Mouse (Mus musculus) hindbrain, embryonic 13.5 days (tissue): ENCODE data around the gene Sar1b. TPM values are rescaled to one million over a fixed set of nuclear protein-coding genes. Genes with fewer than 3 reads are reported as not detected.

Source experiments
- ATAC-seq: fragments of 200-750 bp; cut with Nextera tagmentation; 2 replicates; pipeline ENCODE4 v1.8.0; 2017; ENCODE audit warnings: moderate TSS enrichment; ENCODE audit not compliant: low FRiP score
- H3K27ac ChIP-seq: fragments of 300-500 bp; sonication (generic); 2 replicates; pipeline ENCODE4 v1.5.1; 2015; ENCODE audit warnings: inconsistent platforms, mild to moderate bottlenecking, moderate library complexity
- H3K27me3 ChIP-seq: fragments of 300-500 bp; sonication (generic); 2 replicates; pipeline ENCODE4 v1.6.1; 2015; ENCODE audit warnings: mild to moderate bottlenecking, inconsistent platforms
- H3K36me3 ChIP-seq: fragments of 300-500 bp; sonication (generic); 2 replicates; pipeline ENCODE4 v1.6.1; 2015; ENCODE audit warnings: mild to moderate bottlenecking, inconsistent platforms
- H3K4me1 ChIP-seq: fragments of 300-500 bp; sonication (generic); replicated peaks from 2 replicates; pipeline ENCODE4 v1.6.1; 2015; ENCODE audit warnings: inconsistent platforms
- H3K4me2 ChIP-seq: fragments of 300-500 bp; sonication (generic); 2 replicates; pipeline ENCODE4 v1.6.1; 2015; ENCODE audit warnings: inconsistent platforms, mild to moderate bottlenecking, moderate library complexity
- H3K4me3 ChIP-seq: fragments of 300-500 bp; sonication (generic); 2 replicates; pipeline ENCODE4 v1.5.1; 2015; ENCODE audit warnings: mild to moderate bottlenecking, inconsistent platforms
- H3K9ac ChIP-seq: fragments of 300-500 bp; sonication (generic); 2 replicates; pipeline ENCODE4 v1.6.1; 2015; ENCODE audit warnings: mild to moderate bottlenecking, inconsistent platforms
- H3K9me3 ChIP-seq: fragments of 300-500 bp; sonication (generic); 2 replicates; pipeline ENCODE4 v1.6.1; 2016; ENCODE audit warnings: inconsistent platforms
- WGBS: fragments of 180-500 bp; shearing (Covaris S2); methylation state at CpG from one replicate; pipeline ENCODE4 v1.1.7; 2015; 5-methylcytosine and 5-hydroxymethylcytosine counted together
- polyA plus RNA-seq: library from polyadenylated mRNA; unstranded; fragments of >200 nt; fragmentation: Nextera tagmentation; extraction: Ambion mirVana; gene quantifications from 2 replicates; pipeline ENCODE4 v1.2.1, GENCODE M21; 2015

The Sar1b gene
- polyA plus RNA-seq, 1 experiment from 2014 or later, result 189 TPM

GRCm38 (mm10) chr11:51819964-51820363 is 56.5 kb downstream of the Sar1b start:
- Histone ChIP-seq H3K9me3 (no peaks in the 10 kb centered on the region), H3K4me1 (peaks cover 14% of the 10 kb centered on the region), H3K4me3 (no peak overlapping the region), H3K27ac (no peak overlapping the region), H3K27me3 (no peaks in the 10 kb centered on the region), H3K36me3 (no peaks in the 10 kb centered on the region), H3K9ac (no peak overlapping the region), H3K4me2 (no peak overlapping the region)
- WGBS, result 71% methylated on average over 3 of the region's 3 CpGs
- no peak for ATAC-seq

- 49% methylated on average over 11 of the region's 11 CpGs for WGBS
Measured at GRCm38 (mm10) chr11:51820861-51821260, 57.4 kb downstream of the Sar1b start.

GRCm38 (mm10) chr11:51822736-51823135 is 59.2 kb downstream of the Sar1b start:
- 27% methylated on average over 4 of the region's 4 CpGs for WGBS

More at GRCm38 (mm10) chr11:51820861-51821260, 57.4 kb downstream of the Sar1b start:
- Histone ChIP-seq H3K9ac (no peak overlapping the region), H3K36me3 (no peaks in the 10 kb centered on the region), H3K4me1 (peaks cover 14% of the 10 kb centered on the region), H3K9me3 (no peaks in the 10 kb centered on the region), H3K27ac (no peak overlapping the region), H3K4me2 (no peak overlapping the region), H3K4me3 (no peak overlapping the region), H3K27me3 (no peaks in the 10 kb centered on the region)
- ATAC-seq, result no peak

GRCm38 (mm10) chr11:51823271-51823670 is 59.8 kb downstream of the Sar1b start:
- Histone ChIP-seq H3K4me2 (no peak overlapping the region), H3K27ac (no peak overlapping the region), H3K9ac (no peak overlapping the region), H3K27me3 (no peaks in the 10 kb centered on the region), H3K36me3 (no peaks in the 10 kb centered on the region), H3K9me3 (no peaks in the 10 kb centered on the region), H3K4me3 (no peak overlapping the region), H3K4me1 (peaks cover 14% of the 10 kb centered on the region)
- no peak for ATAC-seq
- 33% methylated on average over 11 of the region's 11 CpGs for WGBS

More at GRCm38 (mm10) chr11:51822736-51823135, 59.2 kb downstream of the Sar1b start:
- Histone ChIP-seq H3K4me1 (peaks cover 14% of the 10 kb centered on the region), H3K36me3 (no peaks in the 10 kb centered on the region), H3K27ac (no peak overlapping the region), H3K27me3 (no peaks in the 10 kb centered on the region), H3K4me3 (no peak overlapping the region), H3K9ac (no peak overlapping the region), H3K9me3 (no peaks in the 10 kb centered on the region), H3K4me2 (no peak overlapping the region)
- no peak for ATAC-seq

GRCm38 (mm10) chr11:51823963-51824753 is 60.7 kb downstream of the Sar1b start:
- ATAC-seq, result no peak
- H3K4me2 ChIP-seq, result no peak overlapping the region
- no peaks in the 10 kb centered on the region for H3K27me3 ChIP-seq
- peaks cover 14% of the 10 kb centered on the region for H3K4me1 ChIP-seq
- no peak overlapping the region for H3K9ac ChIP-seq
- WGBS, result 93% methylated on average over 3 of the region's 3 CpGs
- no peak overlapping the region for H3K4me3 ChIP-seq
- no peak overlapping the region for H3K27ac ChIP-seq
- no peaks in the 10 kb centered on the region for H3K36me3 ChIP-seq
- H3K9me3 ChIP-seq, result no peaks in the 10 kb centered on the region

- WGBS, result 93% methylated on average over 19 of the region's 19 CpGs
- Histone ChIP-seq H3K27me3 (no peaks in the 10 kb centered on the region), H3K9me3 (no peaks in the 10 kb centered on the region), H3K4me3 (no peak overlapping the region), H3K9ac (no peak overlapping the region), H3K27ac (no peak overlapping the region), H3K4me2 (no peak overlapping the region), H3K4me1 (peaks cover 14% of the 10 kb centered on the region), H3K36me3 (no peaks in the 10 kb centered on the region)
- ATAC-seq, result no peak
Measured at GRCm38 (mm10) chr11:51824867-51825424, 61.5 kb downstream of the Sar1b start.

- no peaks in the 10 kb centered on the region for H3K36me3 ChIP-seq
- H3K27me3 ChIP-seq, result no peaks in the 10 kb centered on the region
- H3K27ac ChIP-seq, result no peak overlapping the region
- H3K4me2 ChIP-seq, result no peak overlapping the region
- H3K9me3 ChIP-seq, result no peaks in the 10 kb centered on the region
- H3K4me1 ChIP-seq, result peaks cover 10% of the 10 kb centered on the region
- WGBS, result 40% methylated on average over 3 of the region's 4 CpGs
- H3K4me3 ChIP-seq, result no peak overlapping the region
- 0 out of 2 replicates have a peak overlapping the region, but pooled peaks have one; percentile 19 for H3K9ac ChIP-seq
- no peak for ATAC-seq
Measured at GRCm38 (mm10) chr11:51831962-51832909, 68.7 kb downstream of the Sar1b start.

GRCm38 (mm10) chr11:51832992-51833391 is 69.5 kb downstream of the Sar1b start:
- ATAC-seq, result no peak
- peaks cover 10% of the 10 kb centered on the region for H3K4me1 ChIP-seq
- no peaks in the 10 kb centered on the region for H3K36me3 ChIP-seq
- no peak overlapping the region for H3K27ac ChIP-seq
- no peak overlapping the region for H3K4me3 ChIP-seq
- no peaks in the 10 kb centered on the region for H3K9me3 ChIP-seq
- no peaks in the 10 kb centered on the region for H3K27me3 ChIP-seq
- H3K9ac ChIP-seq, result no peak overlapping the region; the same call in 1 of the 2 replicates
- no peak overlapping the region for H3K4me2 ChIP-seq
- WGBS, result 75% methylated on average over 5 of the region's 5 CpGs

- Histone ChIP-seq H3K4me3 (no peak overlapping the region), H3K36me3 (no peaks in the 10 kb centered on the region), H3K27ac (no peak overlapping the region), H3K9me3 (no peaks in the 10 kb centered on the region), H3K27me3 (no peaks in the 10 kb centered on the region), H3K9ac (no peak overlapping the region), H3K4me2 (no peak overlapping the region), H3K4me1 (peaks cover 10% of the 10 kb centered on the region)
- no peak for ATAC-seq
- 94% methylated on average over 10 of the region's 10 CpGs for WGBS
Measured at GRCm38 (mm10) chr11:51833393-51834066, 70.0 kb downstream of the Sar1b start.

GRCm38 (mm10) chr11:51834067-51834411 is 70.6 kb downstream of the Sar1b start:
- H3K9me3 ChIP-seq, result no peaks in the 10 kb centered on the region
- H3K27me3 ChIP-seq, result no peaks in the 10 kb centered on the region
- WGBS, result 83% methylated on average over 8 of the region's 8 CpGs
- H3K4me3 ChIP-seq, result no peak overlapping the region
- H3K4me1 ChIP-seq, result peaks cover 10% of the 10 kb centered on the region
- H3K9ac ChIP-seq, result no peak overlapping the region
- H3K27ac ChIP-seq, result no peak overlapping the region
- H3K36me3 ChIP-seq, result no peaks in the 10 kb centered on the region
- H3K4me2 ChIP-seq, result no peak overlapping the region
- no peak for ATAC-seq

- no peaks in the 10 kb centered on the region for H3K9me3 ChIP-seq
- H3K27ac ChIP-seq, result no peak overlapping the region
- H3K4me3 ChIP-seq, result no peak overlapping the region
- ATAC-seq, result no peak
- 97% methylated on average over 12 of the region's 12 CpGs for WGBS
- no peaks in the 10 kb centered on the region for H3K27me3 ChIP-seq
- H3K4me2 ChIP-seq, result no peak overlapping the region
- no peaks in the 10 kb centered on the region for H3K36me3 ChIP-seq
- H3K9ac ChIP-seq, result no peak overlapping the region
- H3K4me1 ChIP-seq, result peaks cover 10% of the 10 kb centered on the region
Measured at GRCm38 (mm10) chr11:51835598-51835997, 72.1 kb downstream of the Sar1b start.

- WGBS, result 90% methylated on average over 6 of the region's 6 CpGs
- ATAC-seq, result no peak
- H3K9ac ChIP-seq, result no peak overlapping the region
- no peaks in the 10 kb centered on the region for H3K9me3 ChIP-seq
- H3K36me3 ChIP-seq, result no peaks in the 10 kb centered on the region
- no peak overlapping the region; the same call in 1 of the 2 replicates for H3K27ac ChIP-seq
- H3K27me3 ChIP-seq, result no peaks in the 10 kb centered on the region
- H3K4me1 ChIP-seq, result peaks cover 10% of the 10 kb centered on the region
- H3K4me2 ChIP-seq, result no peak overlapping the region
- H3K4me3 ChIP-seq, result no peak overlapping the region
Measured at GRCm38 (mm10) chr11:51836506-51836905, 73.0 kb downstream of the Sar1b start.
